ENCODE assay signal across 8 mouse cellular contexts in the genomic region with DNA sequence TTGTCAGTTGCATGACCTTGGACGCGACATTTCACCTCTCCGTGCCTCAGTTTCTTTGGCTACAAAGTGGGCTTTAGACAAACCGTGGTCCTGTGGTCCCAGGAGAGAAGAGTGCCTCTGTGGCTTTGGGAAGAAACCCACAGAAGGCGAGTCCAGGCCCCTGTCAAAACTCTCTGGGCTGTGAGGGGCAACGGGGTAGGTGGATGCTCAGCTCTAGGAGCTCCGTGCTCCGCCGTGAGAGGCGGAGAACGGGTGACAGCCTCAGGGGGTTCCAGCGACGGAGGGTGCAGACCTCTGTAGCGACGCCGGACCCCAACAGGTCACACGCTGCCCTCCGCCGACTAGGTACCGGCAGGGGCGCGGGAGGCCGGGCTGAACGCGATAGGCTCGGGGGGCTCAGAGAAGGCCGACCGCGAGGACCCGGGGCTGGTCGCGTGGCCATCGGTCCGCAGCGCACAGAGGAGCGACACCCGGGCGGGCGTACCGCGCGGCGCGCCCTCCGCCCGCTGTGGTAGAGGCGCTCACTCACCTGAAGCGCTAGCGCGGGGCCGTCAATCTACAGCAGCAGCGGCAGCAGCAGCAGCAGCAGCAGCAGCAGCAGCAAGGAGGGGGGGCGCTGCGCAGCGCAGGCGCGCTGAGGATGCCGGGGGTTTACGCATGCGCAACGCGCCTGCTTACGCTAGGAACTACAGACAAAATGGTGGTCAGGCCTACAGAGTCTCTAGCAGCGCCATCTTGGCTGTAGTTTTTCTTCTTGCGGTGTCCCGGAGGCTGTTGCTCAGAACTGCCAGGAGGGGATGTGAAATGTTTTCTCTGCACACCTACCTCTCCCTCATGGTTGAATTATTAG. TPM values are rescaled to one million over a fixed set of nuclear protein-coding genes. Genes with fewer than 3 reads are reported as not detected.
DNase-seq lines count a peak whose midpoint lies in the region; ATAC-seq lines count a peak whose summit lies in the region.

A gene (minus strand): TSS at position 587 of the 850 bp plus-strand sequence.

- peak within 1 kb of the TSS; percentile 84 for H3K27ac ChIP-seq in hindbrain, embryonic 14.5 days

- no peaks in the 10 kb centered on the region for H3K9me3 ChIP-seq in hindbrain, embryonic 14.5 days (ENCODE audit: control insufficient read depth, low read length)

- WGBS in hindbrain, embryonic 14.5 days, result under 1% methylated on average over 66 of the region's 66 CpGs

- H3K4me3 ChIP-seq in hindbrain, embryonic 14.5 days (replicated peaks; ENCODE audit: low read length), result peak within 1 kb of the TSS; percentile 88

- peak; percentile 98 for DNase-seq in R1 (ENCODE audit: low read depth, low spot score)
- peak; percentile 98 for DNase-seq in cerebellum, postnatal 25 days
- peak; percentile 91 to 95 for DNase-seq in frontal cortex, postnatal 25 days (ENCODE audit: low spot score in 2 of 2)
- DNase-seq in hindbrain, embryonic 14.5 days (ENCODE audit: low spot score), result peak; percentile 98
- DNase-seq in layer of hippocampus, postnatal 36 days, result peak; percentile 95 to 96
- DNase-seq in lung, postnatal 36 days, result peak; percentile 98
- peak; percentile 98 for DNase-seq in retina, postnatal 1 day
- DNase-seq in urinary bladder, adult 18-20 months (ENCODE audit: low spot score in 2 of 2), result peak; percentile 79 to 95

- peaks cover 18% of the 10 kb centered on the region for H3K4me1 ChIP-seq in hindbrain, embryonic 14.5 days (replicated peaks; ENCODE audit: control insufficient read depth, insufficient read depth, low read length)

- peak within 1 kb of the TSS; percentile 86 for H3K9ac ChIP-seq in hindbrain, embryonic 14.5 days

- peak within 1 kb of the TSS; percentile 93 for H3K4me2 ChIP-seq in hindbrain, embryonic 14.5 days (replicated peaks)

- H3K36me3 ChIP-seq in hindbrain, embryonic 14.5 days (replicated peaks; ENCODE audit: control insufficient read depth, insufficient read depth), result no peaks in the 10 kb centered on the region

- H3K27me3 ChIP-seq in hindbrain, embryonic 14.5 days (ENCODE audit: control insufficient read depth, insufficient read depth, low read length), result no peaks in the 10 kb centered on the region

- ATAC-seq in hindbrain, embryonic 14.5 days (ENCODE audit: low FRiP score), result peak; percentile 96

RNA-seq across cellular contexts. Expression of the gene that starts here (rescaled TPM):
- polyA plus RNA-seq in hindbrain, embryonic 14.5 days (2014; fragmentation: Nextera tagmentation; extraction: Ambion mirVana), result 133 and 147 TPM in 2 replicates
- 100 to 1,000 TPM; 415 to 419 TPM for total RNA-seq in layer of hippocampus, postnatal 36 days (2021)

Comparison
In these comparisons a context has a peak if more than half of its experiments do, and no peak if none do; other contexts are left out.
1. Peak in every context shown above with its lines: DNase-seq, ATAC-seq, H3K4me3 ChIP-seq and H3K27ac ChIP-seq.